Mouse (Mus musculus) right cerebral cortex, postnatal 4 days (tissue): Measurements from ENCODE around the gene Slc18a3.

Source experiments
- DNase-seq: peaks from one replicate; pipeline ENCODE4 v3.0.0-alpha.2; 2022

The Slc18a3 gene

GRCm38 (mm10) chr14:32452552-32452951 is 12.1 kb downstream of the Slc18a3 start:
- no peak for DNase-seq

DNA sequence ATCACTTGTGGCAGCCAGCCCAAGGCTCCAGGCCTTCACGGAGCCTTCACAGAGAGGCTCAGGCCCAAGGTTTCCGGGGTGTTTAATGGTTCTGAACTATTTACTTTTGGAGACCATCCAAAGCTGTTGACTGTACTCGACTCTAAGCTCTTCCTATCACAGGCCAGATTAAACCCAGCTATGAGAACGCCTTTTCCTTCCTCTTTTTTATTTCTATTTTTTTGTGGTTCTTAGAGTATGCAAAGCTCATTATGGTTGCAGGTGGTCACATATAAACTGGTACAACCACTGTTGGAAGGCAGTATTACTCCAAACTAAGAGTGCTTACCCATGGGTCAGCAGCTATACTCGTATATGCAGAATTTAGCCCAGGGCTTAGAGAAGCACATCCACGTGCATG is 17.7 kb downstream of the Slc18a3 start:
- no peak for DNase-seq

GRCm38 (mm10) chr14:32443446-32443845 is 21.2 kb downstream of the Slc18a3 start:
- no peak for DNase-seq

GRCm38 (mm10) chr14:32439744-32440143 is 24.9 kb downstream of the Slc18a3 start:
- DNase-seq: no peak

GRCm38 (mm10) chr14:32439316-32439715 is 25.3 kb downstream of the Slc18a3 start:
- no peak for DNase-seq

DNA sequence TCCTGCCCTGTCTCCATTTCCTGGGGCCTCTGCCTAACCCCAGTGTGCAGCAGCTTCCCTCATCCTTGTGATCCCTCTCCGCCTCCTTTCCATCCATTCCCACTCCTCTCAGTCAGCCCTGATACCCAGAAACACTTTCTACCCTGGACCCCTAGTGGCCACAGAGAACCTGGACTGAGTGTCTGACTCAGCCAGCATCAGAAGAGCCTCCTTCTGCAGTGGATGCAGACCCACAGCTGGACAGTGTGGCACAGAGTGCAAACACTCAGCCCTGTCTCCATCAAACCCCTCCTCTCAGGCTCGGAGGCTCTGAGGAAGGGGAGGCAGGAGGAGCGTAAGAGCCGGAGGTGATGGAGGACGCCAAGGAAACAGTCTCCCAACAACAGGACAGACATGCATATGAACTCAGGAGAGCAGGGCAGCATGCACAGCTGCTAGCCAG is 27.3 kb downstream of the Slc18a3 start:
- no peak for DNase-seq

DNA sequence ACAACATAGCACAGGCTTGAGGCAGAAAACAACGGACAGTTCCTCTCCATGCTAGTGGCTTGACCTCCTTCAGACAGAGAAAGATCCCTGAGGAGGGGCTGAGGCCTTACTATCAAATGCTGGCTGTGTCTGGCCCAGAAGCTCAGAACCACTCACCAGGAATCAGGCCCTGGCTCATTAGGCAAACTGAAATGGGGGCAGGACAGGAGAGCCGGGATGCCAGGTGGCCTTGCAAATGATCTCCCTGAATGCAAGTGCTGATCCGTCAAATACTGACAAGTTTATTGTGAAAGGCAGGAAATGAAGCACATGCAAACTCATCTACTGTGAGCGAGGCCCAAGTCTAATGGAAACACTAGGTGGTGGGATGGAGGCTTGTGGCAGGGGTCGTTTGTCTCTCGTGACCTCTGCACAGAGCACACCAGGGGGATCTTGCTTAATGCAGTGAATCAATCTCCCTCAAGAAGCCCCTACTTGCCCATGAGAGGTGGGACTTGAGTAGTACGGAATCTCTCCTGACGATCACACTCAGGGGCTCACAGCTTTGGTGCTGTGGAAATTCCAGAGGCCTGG is 35.5 kb downstream of the Slc18a3 start:
- no peak for DNase-seq

- DNase-seq: no peak
Measured at GRCm38 (mm10) chr14:32423946-32424345, 40.7 kb downstream of the Slc18a3 start.

GRCm38 (mm10) chr14:32418747-32419146 is 45.9 kb downstream of the Slc18a3 start:
- DNase-seq: no peak
